Mouse (Mus musculus): ENCODE results near the gene Wwox.

Gene Wwox

GRCm38 (mm10) chr8:114665521-114665920, 226.1 kb downstream of the Wwox start:
- no peak for DNase-seq (ENCODE audit: low read depth, low spot score)

- no peak for DNase-seq (ENCODE audit: low read depth, low spot score)
These were observed 231.3 kb downstream of the Wwox start for GRCm38 (mm10) chr8:114670801-114671200.

- DNase-seq (ENCODE audit: low read depth, low spot score), result no peak
These were observed 231.8 kb downstream of the Wwox start for GRCm38 (mm10) chr8:114671237-114671674.

DNA sequence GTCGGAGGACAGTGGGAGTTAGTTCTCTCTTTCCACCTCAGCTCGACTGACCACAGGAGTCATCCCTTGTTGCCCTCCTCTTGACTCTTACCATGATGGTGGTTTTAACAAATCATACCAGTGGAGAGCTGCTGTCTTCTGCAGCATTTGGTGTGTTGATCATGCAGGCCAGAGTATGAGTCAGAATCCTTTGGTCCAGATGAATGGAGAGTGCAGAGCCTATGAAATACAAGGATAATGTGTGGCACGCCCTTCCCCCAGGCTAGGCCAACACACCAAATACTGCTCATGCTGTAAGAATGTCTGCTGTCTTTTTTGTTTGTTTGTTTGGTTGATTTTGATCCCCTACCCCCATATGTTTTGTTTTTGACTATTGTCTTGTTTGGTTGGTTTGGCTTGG, 234.0 kb downstream of the Wwox start:
- DNase-seq (ENCODE audit: low read depth, low spot score), result peak; percentile 40

DNA sequence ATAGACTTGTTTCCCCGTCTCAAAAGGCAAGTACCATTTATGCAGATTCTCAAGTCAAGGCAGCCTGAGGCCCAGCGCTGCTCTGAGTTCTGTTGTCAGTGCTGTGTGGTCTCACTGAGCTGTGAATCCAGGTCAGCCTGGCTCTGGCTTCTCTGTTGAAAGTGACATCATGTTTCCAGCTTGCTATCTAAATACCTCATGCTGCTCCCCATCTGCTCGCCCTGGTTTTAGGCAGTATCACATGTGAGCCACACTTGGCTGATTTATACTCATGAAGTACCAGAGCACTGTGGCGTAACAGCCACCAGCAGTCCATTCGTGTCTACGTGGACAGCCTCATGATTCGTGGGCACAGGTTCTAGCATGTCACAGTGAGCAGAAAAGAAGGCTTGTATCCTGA, 235.7 kb downstream of the Wwox start:
- DNase-seq (ENCODE audit: low read depth, low spot score), result no peak

DNA sequence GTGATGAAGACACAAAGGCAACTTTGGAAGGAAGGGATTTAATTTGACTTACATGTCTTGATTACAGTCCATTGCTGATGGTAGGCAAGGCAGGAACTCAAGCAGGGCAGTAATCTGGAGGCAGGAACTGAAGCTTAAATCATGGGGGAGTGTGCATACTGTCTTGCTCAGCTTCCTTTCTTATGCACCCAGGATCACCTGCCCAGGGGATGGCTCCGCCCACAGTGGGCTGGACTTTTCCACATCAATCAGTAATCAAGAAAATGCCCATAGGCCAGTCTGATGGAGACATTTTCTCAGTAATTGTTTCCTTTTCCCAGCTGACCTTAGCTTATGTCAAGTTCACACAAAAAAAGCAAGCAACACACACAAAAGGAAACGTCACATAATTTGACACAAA, 237.5 kb downstream of the Wwox start:
- DNase-seq (ENCODE audit: low read depth, low spot score), result peak; percentile 79

DNA sequence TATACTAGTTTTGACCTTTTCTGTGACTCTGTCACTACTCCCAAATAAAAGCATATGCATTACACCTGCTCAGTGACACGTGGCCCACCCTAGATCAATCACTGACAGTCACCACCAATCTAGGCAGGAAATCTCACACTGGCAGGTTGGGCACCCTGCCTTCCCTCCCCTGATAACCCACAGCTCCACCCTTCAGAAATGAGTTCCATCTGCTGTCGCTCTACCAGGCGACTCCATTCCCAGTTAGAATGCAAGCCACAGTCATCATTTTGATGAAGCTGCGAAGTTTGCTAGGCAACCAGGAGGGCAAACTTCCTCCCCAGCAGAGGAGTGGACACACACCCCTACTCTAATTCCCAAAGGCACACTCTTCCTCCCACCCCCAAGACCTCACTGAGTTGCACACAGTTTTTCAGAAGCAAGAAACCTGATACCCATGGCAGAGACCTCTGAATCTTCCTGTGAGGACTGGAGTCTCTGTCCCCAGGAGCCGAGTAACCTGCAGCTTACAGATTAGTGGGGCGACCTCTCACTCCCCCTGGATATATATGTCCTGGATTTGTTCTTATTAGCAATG, 238.2 kb downstream of the Wwox start:
- no peak for DNase-seq (ENCODE audit: low read depth, low spot score)

GRCm38 (mm10) chr8:114679386-114680098, 240.1 kb downstream of the Wwox start:
- no peak for DNase-seq (ENCODE audit: low read depth, low spot score)

DNA sequence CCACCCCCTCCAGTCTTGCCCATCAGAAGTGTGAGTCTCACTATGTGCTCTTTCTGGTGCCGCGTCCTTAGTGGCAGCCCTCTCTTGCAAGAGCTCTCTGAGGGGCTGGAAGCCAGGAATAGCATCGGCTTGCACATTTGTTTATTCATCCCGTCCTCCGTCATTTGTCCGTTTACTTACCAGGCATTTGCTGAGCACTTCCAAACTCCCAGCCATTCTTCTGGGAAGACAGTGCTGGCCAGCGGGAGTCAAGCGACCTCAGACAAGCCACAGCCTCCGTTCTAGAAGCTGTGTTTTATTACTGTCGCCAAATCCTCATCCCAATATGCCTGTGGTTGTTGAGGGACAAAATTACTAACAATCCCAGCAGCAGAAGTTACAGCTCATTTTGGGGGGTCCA, 241.7 kb downstream of the Wwox start:
- DNase-seq (ENCODE audit: low read depth, low spot score), result no peak

DNA sequence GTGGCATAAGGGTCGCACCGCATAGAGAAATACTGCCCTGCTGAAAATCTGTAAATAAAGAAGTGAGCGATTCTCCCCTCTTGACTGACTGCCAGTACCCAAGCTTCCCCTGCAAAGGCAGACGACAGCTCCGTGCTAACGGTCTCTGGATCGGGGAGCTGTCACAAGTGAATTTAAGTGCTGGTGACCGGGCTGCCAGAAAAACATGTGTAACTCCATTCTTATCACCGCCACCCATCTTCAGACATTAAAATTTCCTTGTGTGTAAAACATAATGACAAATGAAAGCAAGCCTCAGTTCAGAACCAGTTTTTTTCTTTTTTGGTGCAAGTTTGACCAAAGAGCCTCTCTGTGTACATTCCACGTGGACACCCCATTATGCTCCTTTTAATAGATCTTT, 242.7 kb downstream of the Wwox start:
- DNase-seq (ENCODE audit: low read depth, low spot score), result no peak

GRCm38 (mm10) chr8:114684046-114684702, 244.7 kb downstream of the Wwox start:
- no peak for DNase-seq (ENCODE audit: low read depth, low spot score)

DNA sequence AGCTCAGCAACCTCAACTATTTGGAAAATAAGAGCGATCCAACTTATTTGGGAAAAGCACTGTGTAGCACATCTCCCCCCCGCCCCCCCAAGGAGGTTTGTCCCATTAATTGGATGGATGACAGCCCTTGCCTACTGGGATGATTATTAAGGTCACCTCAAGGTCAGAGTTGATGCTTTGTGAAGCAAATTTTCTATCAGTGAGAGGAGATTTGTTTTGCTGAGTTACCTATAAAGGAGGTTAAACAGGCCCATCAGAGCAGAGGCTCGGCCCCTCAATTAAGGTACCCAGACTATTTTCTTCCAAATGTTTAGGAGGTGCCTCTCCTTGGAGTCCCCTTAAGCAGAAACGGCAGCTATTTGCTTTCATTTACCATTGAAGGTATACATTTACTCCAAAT, 247.0 kb downstream of the Wwox start:
- DNase-seq (ENCODE audit: low read depth, low spot score), result peak; percentile 62

GRCm38 (mm10) chr8:114688732-114689131, 249.3 kb downstream of the Wwox start:
- peak; percentile 62 for DNase-seq (ENCODE audit: low read depth, low spot score)

- DNase-seq (ENCODE audit: low read depth, low spot score), result no peak
These were observed 255.2 kb downstream of the Wwox start for GRCm38 (mm10) chr8:114694566-114695198.

DNA sequence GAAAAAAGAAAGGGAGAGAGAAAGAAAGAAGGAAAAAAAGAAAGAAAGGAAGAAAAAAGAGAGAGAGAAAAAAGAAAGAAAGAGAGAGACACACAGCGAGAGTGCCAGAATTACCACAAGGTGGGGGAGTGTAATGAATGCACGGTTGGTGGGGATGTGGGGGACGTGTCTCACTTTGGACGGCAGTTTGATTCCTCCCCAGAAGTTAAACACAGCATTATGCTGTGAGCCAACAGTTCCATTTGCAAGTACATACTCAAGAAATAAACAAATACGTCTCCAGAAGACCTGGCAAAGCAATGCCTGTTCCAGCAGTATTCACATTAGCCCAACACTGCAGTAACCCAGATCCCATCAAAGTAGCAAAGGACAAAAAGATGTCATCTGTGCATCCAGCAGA, 264.1 kb downstream of the Wwox start:
- DNase-seq (ENCODE audit: low read depth, low spot score), result no peak

DNA sequence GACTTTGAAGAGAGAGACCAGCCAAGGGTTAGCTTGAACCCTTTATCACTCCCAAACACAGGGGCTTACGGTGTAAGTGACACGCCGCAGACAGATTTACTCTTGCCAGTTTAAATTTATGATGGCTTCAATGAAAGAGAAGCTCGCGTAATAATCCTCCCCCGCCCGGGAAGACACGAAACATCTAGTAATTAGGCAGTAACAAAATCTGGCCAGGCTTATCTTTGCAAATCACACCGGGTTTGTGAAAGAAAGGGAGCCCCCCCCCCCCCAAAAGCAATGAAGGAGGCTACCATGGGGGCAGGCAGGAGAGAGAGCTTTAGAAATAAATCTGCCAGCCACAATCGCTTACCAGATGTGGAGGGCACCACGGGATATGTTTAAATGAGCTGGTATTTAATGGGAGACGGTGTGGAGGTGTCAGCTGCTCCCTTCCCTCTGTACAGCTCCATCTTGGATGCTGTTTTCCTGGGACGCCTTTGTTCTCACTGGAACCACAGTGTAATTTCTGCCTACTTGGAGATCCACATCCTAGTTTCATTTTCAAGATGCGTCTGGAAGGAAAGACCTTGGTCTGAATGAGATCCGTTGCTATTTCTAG, 268.2 kb downstream of the Wwox start:
- no peak for DNase-seq (ENCODE audit: low read depth, low spot score)

GRCm38 (mm10) chr8:114715318-114716070, 276.0 kb downstream of the Wwox start:
- peak; percentile 31 for DNase-seq (ENCODE audit: low read depth, low spot score)

- no peak for DNase-seq (ENCODE audit: low read depth, low spot score)
These were observed 277.2 kb downstream of the Wwox start for GRCm38 (mm10) chr8:114716546-114717255.

GRCm38 (mm10) chr8:114718821-114719220, 279.4 kb downstream of the Wwox start:
- no peak for DNase-seq (ENCODE audit: low read depth, low spot score)

DNA sequence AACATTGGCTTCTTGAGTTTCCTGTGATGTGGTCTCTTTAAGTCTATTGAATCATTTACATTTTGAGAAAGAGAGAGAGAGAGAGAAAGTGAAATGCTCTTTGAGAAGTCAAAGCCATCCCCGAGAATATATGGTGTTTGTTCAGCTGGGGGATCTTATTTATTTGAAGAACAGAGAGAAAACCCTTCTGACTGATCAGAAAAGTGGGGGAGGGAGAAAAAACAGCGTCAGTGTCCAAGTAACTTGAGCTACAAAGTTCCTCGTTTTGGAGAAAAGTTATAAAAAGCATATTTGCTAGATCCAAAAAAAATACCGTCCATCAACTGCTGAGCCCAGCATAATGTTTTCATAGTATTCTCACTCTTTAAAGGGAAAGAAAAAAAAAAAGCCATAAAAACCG, 283.2 kb downstream of the Wwox start:
- no peak for DNase-seq (ENCODE audit: low read depth, low spot score)

Data from R1 (cell line).